Mouse (Mus musculus): ENCODE measurements at regions not wholly inside any gene's neighbourhood (a gene's known extent, or its start where the extent isn't known, plus 50 kb on each side); places are given as distances from the start of the nearest gene placed in this dataset.

GRCm38 (mm10) chr4:81727735-81728581, 285.3 kb upstream of the Mpdz start:
- DNase-seq: no peak

GRCm38 (mm10) chr4:81726761-81727723, 284.4 kb upstream of the Mpdz start:
- DNase-seq: no peak

GRCm38 (mm10) chr4:81724751-81725150, 282.1 kb upstream of the Mpdz start:
- no peak for DNase-seq

- no peak for DNase-seq
These were observed 269.8 kb upstream of the Mpdz start for GRCm38 (mm10) chr4:81712378-81712777.

- no peak for DNase-seq
These were observed 252.6 kb upstream of the Mpdz start for GRCm38 (mm10) chr4:81695182-81695581.

- DNase-seq: no peak
These were observed 234.6 kb upstream of the Mpdz start for GRCm38 (mm10) chr4:81677205-81677604.

- no peak for DNase-seq
These were observed 232.3 kb upstream of the Mpdz start for GRCm38 (mm10) chr4:81674871-81675270.

GRCm38 (mm10) chr4:81673398-81674265, 231.0 kb upstream of the Mpdz start:
- DNase-seq: no peak

GRCm38 (mm10) chr4:81671986-81672385, 229.4 kb upstream of the Mpdz start:
- no peak for DNase-seq

- peak in 1 of 2 experiments; percentile 4 for DNase-seq
These were observed 226.6 kb upstream of the Mpdz start for GRCm38 (mm10) chr4:81669181-81669580.

- no peak for DNase-seq
These were observed 218.5 kb upstream of the Mpdz start for GRCm38 (mm10) chr4:81661096-81661495.

GRCm38 (mm10) chr4:81628496-81628828, 185.8 kb upstream of the Mpdz start:
- DNase-seq: no peak

GRCm38 (mm10) chr4:81627714-81628495, 185.3 kb upstream of the Mpdz start:
- no peak for DNase-seq

GRCm38 (mm10) chr4:81625348-81625934, 182.8 kb upstream of the Mpdz start:
- peak in 1 of 2 experiments; percentile 7 for DNase-seq

GRCm38 (mm10) chr4:81624111-81624510, 181.5 kb upstream of the Mpdz start:
- DNase-seq: no peak

- DNase-seq: no peak
These were observed 178.9 kb upstream of the Mpdz start for GRCm38 (mm10) chr4:81621391-81622137.

GRCm38 (mm10) chr4:81617191-81617590, 174.6 kb upstream of the Mpdz start:
- no peak for DNase-seq

GRCm38 (mm10) chr4:81611191-81611590, 168.6 kb upstream of the Mpdz start:
- DNase-seq: no peak

- no peak for DNase-seq
These were observed 157.8 kb upstream of the Mpdz start for GRCm38 (mm10) chr4:81600396-81600795.

GRCm38 (mm10) chr4:81597390-81597789, 154.8 kb upstream of the Mpdz start:
- no peak for DNase-seq
